Mouse (Mus musculus) brain, embryonic 18.5 days (tissue): ENCODE measurements around the gene Igll1.
"Not testable (repeated sequence)": the region's sequence is repeated elsewhere in the genome, so short reads cannot be mapped to it uniquely, and the experiment has no call there.

Source experiments
- DNase-seq: peaks from one replicate; pipeline ENCODE4 v3.0.0-alpha.2; 2012; ENCODE audit warnings: low read depth, low spot score

Gene Igll1

DNA sequence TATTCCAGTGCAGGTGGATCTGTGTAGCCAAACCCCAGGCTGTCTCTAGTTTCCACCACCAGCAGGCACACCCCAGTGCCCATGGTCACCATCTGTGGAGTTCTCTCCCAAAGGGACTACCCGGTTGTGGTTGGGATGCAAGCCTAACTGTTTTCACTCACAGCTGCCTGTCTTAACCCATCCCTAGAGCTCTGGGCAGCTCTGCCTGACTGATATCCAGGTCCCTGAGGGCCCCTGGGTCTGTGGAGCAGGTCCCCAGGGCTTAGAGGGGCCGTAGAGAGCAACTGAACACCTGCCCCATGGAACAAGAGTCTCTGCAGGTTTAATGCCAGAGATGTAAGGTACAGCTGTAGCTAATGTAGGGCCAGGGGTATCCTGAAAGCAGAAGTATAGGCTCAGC, at the start of gene Igll1:
Gene Igll1 (minus strand): TSS at position 8 of the 400 bp plus-strand sequence.
- DNase-seq: no peak

GRCm38 (mm10) chr16:16913440-16913839, 49.7 kb upstream of the Igll1 start:
- DNase-seq: no peak

DNA sequence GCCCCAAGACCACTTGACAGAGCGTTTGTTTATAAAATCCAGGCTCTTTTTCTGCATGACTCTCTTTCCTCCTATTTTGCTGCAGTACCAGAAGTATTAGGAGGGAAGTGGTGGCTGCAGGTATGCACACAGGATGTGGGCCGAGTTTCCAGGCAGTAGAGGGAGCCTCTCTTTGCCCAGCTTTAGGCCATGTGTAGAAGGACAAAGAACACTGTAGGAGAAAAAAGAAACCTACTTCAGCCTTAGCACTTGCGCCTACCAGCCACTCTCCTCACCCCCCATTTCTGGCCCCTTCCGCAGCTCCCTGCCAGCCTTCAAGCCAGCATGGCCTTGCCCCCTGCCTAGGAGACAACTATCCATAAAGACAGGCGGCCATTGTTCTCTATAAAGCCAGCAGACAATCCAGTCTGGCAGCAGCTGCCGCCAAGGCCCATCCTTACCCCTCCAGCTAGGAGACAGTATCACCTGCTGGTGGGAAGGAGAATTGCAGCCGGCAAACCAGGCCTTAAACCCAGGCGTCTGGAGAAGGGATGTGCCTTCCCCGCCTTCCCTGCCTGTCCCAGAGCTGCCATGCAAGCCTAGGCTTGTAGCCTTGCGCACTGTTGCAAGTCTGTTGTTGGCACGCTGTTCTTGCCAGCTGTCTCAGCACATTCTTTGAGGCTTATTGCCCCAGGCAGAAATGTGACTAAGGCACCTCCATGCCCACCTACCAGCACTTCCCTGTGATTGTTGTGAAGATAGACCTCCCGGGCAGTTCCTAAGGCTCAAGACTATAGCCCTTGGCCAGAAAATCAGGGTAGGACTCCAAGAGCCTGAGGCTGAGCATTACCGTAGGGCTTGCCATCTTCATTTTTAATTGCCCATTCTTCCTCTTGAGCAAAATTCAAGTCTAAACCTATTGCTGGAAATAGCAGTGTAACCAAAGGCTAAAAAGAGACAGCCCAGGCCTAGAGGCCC, 48.1 kb upstream of the Igll1 start:
- no peak for DNase-seq

DNA sequence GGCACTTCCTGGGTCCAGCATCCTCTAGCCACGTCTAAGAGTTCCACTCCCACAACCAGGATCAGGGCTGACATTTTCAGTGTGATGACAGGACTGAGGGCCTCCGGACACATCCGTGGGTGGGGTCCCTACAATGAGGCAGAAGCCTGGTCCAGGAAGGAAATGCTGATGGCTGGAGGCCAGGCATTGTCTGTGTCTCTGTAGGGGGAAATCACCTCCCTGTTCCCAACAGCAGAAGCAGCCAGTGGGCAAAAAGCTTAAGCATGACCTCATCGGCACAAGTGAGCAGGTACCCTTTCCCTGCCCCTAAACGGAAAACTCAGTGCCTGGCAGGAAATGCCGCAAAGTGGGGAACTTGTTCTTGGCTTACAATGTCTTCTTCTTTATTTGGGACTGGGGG, 44.0 kb upstream of the Igll1 start:
- no peak for DNase-seq

DNA sequence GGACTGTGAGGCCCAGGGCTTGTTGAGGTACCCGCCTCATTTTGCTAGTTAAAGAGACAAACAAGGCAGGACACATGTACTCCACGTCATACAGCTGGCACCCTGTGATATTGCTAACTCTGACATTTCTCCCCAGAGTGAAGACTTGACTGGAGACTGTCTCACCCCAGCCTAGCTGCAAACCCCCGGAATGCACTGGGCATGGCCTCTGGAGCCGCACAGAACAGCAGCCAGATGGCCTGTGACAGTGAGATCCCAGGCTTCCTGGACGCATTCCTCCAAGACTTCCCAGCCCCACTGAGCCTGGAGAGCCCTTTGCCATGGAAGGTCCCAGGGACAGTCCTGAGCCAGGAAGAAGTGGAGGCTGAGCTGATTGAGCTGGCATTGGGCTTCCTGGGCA, 39.4 kb upstream of the Igll1 start:
- no peak for DNase-seq

DNA sequence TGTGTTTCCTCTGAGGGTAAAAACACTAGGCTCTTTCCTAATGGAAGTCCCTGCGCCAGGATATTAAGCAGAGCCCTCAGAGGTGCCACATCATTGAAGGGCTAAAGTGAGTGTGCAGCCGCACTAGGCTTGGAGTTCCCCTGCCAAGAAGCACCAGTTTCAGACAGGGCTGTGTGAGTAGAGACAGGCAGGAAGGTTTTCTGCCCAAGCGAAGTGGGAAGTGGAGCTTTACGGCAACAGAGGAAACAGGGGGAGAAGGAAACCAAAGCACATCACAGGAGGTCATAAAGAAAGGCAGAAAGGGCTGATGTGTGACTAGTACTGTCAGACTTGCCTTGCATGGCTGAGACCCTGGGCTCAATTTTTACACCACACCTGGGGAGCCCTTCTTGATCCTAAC, 38.5 kb upstream of the Igll1 start:
- DNase-seq: no peak

DNA sequence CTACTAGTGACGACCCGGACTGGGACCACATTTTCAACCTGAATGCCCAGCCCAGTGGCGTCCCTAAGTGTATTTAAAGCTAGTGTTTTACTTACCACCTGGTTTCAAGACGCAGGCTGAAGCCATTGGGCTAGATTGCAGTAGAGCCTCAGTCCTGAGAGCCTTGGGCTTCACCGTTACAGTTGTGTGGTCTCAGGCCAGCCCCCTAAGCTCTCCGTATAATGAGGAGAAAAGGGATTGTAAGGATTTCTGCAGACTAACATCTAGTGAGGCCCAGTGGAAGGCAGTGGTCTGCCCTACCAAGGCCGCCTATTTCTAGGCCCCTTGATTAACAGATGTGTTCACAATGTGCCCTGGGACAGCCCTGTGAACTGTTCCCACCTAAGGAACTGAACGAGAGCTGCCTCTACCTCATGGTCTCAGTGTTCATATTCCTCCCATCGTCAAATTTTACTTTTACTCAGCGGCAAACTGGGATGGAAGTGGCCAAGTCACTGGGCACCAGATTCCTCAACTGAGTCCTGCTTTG, 33.3 kb upstream of the Igll1 start:
- DNase-seq: no peak

- peak; percentile 77 for DNase-seq
Observed at GRCm38 (mm10) chr16:16896382-16897055, 32.7 kb upstream of the Igll1 start, which contains the start of gene Ppm1f. Gene Ppm1f, plus strand, starts transcription at chr16:16896469.

DNA sequence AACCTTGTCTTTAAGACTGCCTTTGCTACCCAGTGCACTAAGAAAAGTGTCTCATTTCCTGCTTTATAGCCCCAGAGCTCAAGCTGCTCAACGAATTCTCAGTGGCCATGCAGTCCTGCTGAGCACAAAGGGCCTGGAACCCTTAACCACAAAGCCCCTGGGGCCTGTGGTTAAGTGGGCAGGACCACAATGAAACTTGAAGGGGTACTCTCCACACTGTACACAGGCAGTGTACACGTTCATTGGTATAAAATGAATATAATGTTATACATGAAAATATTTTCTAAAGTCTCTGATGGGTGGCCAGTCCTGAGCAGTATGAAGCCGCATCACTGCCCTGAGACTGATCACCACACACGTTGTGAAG, 32.2 kb upstream of the Igll1 start:
- DNase-seq: no peak

DNA sequence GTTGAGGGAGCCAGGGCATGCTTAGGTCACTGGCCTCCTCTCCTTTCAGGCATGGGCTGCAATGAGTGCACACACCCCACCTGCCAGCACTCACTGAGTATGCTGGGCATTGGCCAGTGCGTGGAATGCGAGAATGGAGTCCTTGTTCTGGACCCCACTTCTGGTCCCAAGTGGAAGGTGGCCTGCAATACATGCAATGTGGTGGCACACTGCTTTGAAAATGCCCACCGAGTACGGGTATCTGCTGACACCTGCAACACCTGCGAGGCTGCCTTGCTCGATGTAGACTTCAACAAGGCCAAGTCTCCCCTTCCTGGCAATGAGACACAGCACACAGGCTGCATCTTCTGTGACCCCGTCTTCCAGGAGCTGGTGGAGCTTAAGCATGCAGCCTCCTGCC, 28.6 kb upstream of the Igll1 start:
- no peak for DNase-seq

DNA sequence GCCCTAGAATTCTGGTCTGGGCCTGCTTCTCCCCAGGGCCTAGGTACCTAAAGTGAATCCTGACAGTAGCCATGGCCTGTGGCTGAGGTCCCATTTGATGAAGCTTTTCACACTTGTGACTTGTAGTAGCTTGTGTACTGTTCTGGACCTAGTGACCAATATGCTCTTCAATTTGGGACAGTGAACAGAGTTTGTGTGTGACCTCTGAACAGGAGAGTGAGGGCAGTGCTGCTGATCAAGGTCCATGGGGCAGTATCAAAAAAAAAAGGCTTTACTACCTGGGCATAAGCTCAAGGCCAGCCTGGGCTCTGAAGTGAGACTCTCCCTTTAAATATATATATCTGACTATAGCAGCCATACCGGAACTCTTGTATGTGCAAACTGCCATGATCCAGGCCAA, 24.6 kb upstream of the Igll1 start:
- no peak for DNase-seq

- no peak for DNase-seq
Observed at GRCm38 (mm10) chr16:16879025-16879424, 15.2 kb upstream of the Igll1 start.

DNA sequence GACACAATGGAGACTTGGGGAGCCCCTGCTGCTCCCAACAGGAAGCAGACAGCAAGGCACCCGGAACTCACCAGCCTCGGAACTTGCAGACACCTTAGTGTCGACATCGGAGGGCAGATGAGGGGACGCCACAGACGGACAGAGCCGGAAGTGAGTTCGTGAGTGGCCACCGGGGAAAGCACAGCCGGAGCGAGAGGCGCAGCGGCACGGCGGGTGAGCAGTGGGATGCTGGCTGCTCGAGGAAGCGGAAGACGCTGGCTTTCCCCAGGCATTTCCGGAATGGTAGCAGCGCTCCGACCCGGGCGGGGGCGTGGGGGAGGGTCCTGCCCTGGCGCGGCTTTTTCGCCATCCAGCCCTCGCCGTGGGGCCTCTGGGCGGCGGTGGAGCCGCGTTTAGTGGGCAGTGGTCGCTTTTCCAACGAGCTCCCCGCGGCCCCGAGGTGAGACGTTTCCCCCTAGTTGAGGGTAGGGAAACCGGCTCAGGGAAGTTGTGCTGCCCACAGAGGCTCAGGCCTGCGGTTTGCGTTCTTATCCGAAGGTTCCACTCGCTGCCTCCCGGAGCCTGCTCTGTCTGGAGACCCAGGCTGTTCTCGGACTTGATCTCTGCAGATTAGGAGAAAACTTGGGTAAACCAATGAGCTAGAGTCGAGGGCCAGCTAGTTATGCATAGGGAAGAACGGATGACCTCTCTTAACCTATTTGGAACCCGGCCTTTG, 7.0 kb upstream of the Igll1 start, which contains the start of the genes Top3b and Vpreb1:
Gene Top3b (plus strand): TSS at position 120 of the 715 bp plus-strand sequence.
Gene Vpreb1 (minus strand): TSS at position 227 of the 715 bp plus-strand sequence.
- peak; percentile 92 for DNase-seq

- DNase-seq: no peak
Observed at GRCm38 (mm10) chr16:16870241-16870616, 6.4 kb upstream of the Igll1 start.

DNA sequence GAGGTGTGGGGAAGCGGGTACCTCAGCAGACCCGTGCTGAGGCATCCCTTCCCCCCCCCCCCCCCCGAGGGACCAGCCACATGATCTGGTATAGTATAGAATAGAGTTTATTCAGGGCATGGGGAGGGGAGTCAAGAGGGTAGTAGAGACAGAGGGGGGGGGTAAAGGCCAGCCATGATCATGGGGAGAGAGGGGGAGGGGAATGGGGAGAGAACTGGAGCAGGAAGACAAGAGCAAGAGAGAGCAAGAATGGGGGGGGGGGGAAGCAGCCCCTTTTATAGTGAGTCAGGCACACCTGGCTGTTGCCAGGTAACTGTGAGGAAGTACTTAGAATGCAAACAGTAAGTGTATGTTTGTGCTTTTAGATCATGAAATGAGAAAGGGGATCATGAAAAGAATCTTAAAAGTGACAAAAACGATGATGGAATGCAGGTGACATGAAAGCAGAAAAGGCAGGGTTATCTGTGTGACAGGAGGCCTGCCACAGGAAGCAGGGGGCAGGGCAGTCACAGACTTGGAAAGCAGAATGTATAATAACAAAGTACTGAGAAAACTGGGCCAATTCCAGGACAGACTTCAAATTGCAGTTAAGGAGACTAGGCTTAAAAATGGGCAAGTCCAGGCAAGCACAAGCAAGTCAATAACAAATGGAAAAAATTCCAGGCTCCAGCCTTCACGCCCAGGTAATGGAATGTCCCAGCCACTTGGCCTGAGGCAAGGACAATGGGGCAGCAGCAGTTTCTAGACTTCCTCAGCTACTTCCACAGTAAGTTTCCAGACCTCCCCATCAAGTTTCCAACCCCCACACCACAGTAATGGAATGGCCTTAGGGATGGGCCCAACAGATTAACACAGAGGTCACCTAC, 2.1 kb upstream of the Igll1 start:
- no peak for DNase-seq

DNA sequence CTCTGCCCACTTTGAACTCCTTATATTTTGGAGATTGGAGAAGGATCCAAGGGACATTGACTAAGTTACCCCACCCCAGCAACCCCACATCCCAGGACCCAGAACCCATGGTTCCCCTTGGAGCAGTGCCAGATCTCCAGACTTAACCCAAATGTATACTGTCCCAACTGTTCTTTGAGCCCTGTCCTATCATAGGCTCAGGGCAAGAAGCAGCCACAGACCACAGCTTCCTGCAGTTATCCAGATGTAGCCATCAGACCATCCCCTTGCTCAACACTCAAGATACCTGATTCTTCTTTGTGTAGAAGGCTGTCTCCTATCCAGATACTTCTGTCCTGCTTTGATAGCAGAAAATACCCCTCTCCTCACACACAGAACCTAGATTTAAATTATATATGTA, 1.4 kb upstream of the Igll1 start:
- no peak for DNase-seq

DNA sequence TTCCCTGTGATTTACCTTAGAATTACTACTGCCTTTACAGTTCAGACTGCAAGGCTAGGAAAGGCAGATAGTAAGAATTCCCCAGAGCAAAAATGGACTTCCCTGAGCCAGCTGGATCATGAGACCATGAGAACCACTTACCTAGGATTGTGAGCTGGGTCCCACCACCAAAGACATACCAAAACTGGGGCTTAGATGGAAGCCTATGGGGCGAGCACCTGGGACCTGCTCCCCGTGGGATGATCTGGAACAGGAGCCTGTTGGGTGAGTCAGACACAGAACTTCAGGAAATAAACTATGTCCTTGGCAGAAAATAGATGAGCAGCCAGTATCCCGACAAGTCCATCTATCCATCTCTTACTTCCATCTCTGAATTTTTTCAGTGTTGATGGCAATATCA, 1.5 kb downstream of the Igll1 start:
- no peak for DNase-seq

DNA sequence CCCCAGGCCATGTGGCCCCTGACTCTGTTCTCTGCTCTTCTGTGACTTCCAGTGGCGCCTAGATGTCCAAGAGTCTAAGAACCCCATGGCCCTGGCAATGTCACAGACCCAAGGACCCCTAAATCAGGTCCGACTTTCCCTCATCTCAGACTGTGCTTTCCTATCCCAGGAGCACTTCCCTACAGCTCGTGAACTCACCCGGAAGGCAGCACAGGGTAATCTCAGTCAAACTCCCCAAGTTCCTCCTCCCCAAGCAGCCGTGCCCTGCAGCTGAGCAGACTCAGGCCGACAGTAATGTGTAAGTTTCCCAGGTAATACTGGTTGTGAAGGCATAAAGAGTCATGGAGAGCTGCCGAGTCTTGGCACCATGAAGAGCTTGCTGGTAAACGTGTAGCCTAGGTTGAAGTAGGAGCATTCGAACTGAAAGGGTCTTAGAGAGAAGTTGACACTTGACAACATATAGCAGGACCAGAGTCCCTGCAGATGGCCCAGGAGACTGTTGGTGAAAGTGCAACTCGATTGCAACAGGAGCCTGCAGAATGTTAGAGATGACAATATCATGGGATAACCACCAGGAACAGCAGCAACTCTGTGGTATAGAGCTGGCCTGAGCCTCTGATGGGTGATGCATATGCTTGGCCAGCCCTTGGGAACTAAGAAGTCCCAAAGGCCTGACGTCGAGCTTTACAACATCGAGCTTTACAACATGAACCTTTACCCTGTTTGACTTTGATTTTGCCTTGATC, 6.9 kb downstream of the Igll1 start:
- no peak for DNase-seq

DNA sequence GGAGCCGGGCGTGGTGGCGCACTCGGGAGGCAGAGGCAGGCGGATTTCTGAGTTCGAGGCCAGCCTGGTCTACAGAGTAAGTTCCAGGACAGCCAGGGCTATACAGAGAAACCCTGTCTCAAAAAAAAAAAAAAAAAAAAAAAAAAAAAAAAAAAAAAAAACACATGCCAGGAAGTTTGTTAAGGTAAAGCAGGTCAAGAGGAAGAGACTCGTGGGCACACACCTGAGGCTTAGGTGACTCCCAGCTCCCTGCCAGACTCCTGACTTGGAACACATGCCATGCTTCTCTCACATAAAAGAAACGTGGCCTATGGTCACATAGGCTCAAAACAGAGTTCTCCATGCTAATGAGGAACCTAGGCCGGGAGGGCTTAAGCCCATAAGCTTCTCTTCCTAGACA, 7.7 kb downstream of the Igll1 start:
- DNase-seq: not testable (repeated sequence)

- DNase-seq: no peak
Observed at GRCm38 (mm10) chr16:16855541-16855940, 8.2 kb downstream of the Igll1 start.
